Mouse (Mus musculus) forebrain, embryonic 11.5 days (tissue): ENCODE results near the gene Abraxas1. TPM values are rescaled to one million over a fixed set of nuclear protein-coding genes. Genes with fewer than 3 reads are reported as not detected.

Experiments
- ATAC-seq: fragments of 200-750 bp; cut with Nextera tagmentation; replicated peaks from 2 replicates; pipeline ENCODE4 v1.8.0; 2017; ENCODE audit warnings: moderate TSS enrichment; ENCODE audit not compliant: low FRiP score
- DNase-seq: peaks from one replicate; pipeline ENCODE4 v3.0.0-alpha.2; 2017; ENCODE audit warnings: low spot score
- H3K27ac ChIP-seq: fragments of 300-500 bp; sonication (generic); 2 replicates; pipeline ENCODE4 v1.5.1; 2014; ENCODE audit warnings: low read depth, low read length
- H3K27me3 ChIP-seq: fragments of 300-500 bp; sonication (generic); 2 replicates; pipeline ENCODE4 v1.6.1; 2014; ENCODE audit warnings: mild to moderate bottlenecking, low read length, mixed read lengths; ENCODE audit not compliant: control insufficient read depth, insufficient read depth
- H3K36me3 ChIP-seq: fragments of 300-500 bp; sonication (generic); 2 replicates; pipeline ENCODE4 v1.6.1; 2014; ENCODE audit warnings: mild to moderate bottlenecking, low read length, moderate library complexity, mixed read lengths; ENCODE audit not compliant: control insufficient read depth, insufficient read depth
- H3K4me1 ChIP-seq: fragments of 300-500 bp; sonication (generic); replicated peaks from 2 replicates; pipeline ENCODE4 v1.6.1; 2014; ENCODE audit warnings: low read length, mixed read lengths; ENCODE audit not compliant: control insufficient read depth, insufficient read depth
- H3K4me2 ChIP-seq: fragments of 300-500 bp; sonication (generic); 2 replicates; pipeline ENCODE4 v1.6.1; 2014; ENCODE audit warnings: low read depth, mild to moderate bottlenecking, low read length, moderate library complexity, mixed read lengths; ENCODE audit not compliant: severe bottlenecking
- H3K4me3 ChIP-seq: fragments of 300-500 bp; sonication (generic); 2 replicates; pipeline ENCODE4 v1.5.1; 2014; ENCODE audit warnings: low read depth, low read length
- H3K9ac ChIP-seq: fragments of 300-500 bp; sonication (generic); 2 replicates; pipeline ENCODE4 v1.6.1; 2014; ENCODE audit warnings: low read length
- H3K9me3 ChIP-seq: fragments of 300-500 bp; sonication (generic); 2 replicates; pipeline ENCODE4 v1.6.1; 2016; ENCODE audit warnings: low read length, mixed read lengths; ENCODE audit not compliant: control insufficient read depth
- WGBS: fragments of 180-500 bp; shearing (Covaris S2); extraction: QIAGEN DNeasy Blood & Tissue Kit; methylation state at CpG from one replicate; pipeline ENCODE4 v1.1.7; 2014; 5-methylcytosine and 5-hydroxymethylcytosine counted together
- polyA plus RNA-seq: library from polyadenylated mRNA; unstranded; fragments of >200 nt; fragmentation: Nextera tagmentation; extraction: Ambion mirVana; gene quantifications from 2 replicates; pipeline ENCODE4 v1.2.1, GENCODE M21; 2014

Abraxas1 gene
- polyA plus RNA-seq: 32.3 and 39.5 TPM in 2 replicates

DNA sequence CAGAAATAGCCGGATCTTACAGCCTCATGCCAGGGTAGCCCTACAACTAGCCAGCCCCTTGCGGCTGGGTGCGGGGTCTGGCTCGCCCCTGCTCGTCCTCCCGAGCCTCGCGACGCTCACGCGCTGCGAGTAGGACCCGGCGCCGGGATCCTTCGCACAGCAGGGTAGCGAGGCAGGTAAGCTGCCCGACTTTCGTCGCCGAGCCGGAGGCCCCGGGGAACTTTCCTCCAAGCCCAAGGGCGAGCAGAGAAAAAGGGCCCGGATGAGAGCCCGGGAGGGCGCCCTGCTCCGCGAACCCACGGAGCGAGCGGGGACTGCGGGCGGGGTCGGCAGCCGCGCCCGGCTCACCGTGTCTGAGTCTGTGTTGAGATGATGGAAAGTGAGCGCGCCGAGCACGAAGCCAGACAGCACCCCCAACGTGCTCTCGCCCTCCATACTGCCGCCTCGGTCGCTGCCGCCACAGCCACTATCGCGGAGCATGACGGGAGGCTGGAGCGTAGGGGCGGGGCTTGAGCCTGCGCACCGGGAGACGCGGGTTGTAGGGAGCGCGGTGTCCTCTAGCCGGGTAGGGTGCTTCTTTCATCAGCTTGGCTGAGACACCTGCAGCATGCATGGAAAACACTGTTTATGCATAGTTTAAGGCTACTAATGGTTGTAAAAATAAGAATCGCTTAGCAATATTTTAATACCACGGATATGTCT lies at the start of gene Abraxas1:
Gene Abraxas1, minus strand, starts transcription at position 483 of the 702 bp plus-strand sequence.
- peak within 1 kb of the TSS; percentile 81 for H3K4me3 ChIP-seq
- DNase-seq (peak; percentile 92), ATAC-seq (peak; percentile 98)
- H3K27ac ChIP-seq: peak within 1 kb of the TSS; percentile 63; the same call in 1 of the 2 replicates
- H3K36me3 ChIP-seq: no peaks in the 10 kb centered on the region; the same call in 1 of the 2 replicates
- under 1% methylated on average over 63 of the region's 63 CpGs for WGBS
- peak within 1 kb of the TSS; percentile 98 for H3K9ac ChIP-seq
- no peaks in the 10 kb centered on the region for H3K9me3 ChIP-seq
- peak within 1 kb of the TSS; percentile 89 for H3K4me2 ChIP-seq
- H3K4me1 ChIP-seq: no peaks in the 10 kb centered on the region
- H3K27me3 ChIP-seq: no peaks in the 10 kb centered on the region

DNA sequence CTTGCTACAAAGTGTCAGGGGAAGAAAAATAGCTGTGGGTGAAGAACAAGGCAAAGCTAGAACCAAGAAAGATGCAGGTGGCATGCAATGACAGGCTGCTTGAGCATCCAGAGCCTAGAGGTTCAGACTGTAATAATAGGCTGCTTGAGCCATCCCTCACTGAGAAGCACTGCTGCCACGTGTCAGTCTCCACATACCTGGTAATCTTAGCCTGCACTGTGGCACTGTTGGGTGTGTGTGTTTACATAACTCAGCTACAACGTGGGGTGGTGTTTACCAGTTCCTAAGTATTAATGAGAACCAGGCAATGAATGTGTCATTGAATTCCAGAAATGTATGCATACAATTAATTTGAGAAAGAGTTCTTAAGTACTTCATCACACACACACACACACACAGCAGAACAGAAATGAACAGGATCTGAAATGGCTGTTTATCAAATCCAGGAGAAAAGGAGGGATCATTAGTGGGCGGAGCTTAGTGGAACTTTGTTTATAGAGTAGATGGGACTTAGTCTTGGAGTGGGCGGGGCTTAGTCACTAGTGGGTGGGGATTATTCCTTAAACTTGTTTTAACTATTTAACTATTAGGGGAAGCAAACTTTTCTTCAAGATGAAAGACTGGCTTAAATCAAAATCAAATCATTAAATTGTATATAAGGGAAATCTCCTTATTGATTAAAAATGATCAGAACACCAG lies 48.6 kb upstream of the Abraxas1 start:
- Histone ChIP-seq H3K4me2 (no peak overlapping the region), H3K4me3 (no peak overlapping the region), H3K9me3 (no peaks in the 10 kb centered on the region), H3K9ac (no peak overlapping the region), H3K27me3 (no peaks in the 10 kb centered on the region), H3K36me3 (no peaks in the 10 kb centered on the region), H3K27ac (no peak overlapping the region), H3K4me1 (no peaks in the 10 kb centered on the region)
- ATAC-seq (no peak), DNase-seq (no peak)
- WGBS: 73% methylated on average over 4 of the region's 4 CpGs

DNA sequence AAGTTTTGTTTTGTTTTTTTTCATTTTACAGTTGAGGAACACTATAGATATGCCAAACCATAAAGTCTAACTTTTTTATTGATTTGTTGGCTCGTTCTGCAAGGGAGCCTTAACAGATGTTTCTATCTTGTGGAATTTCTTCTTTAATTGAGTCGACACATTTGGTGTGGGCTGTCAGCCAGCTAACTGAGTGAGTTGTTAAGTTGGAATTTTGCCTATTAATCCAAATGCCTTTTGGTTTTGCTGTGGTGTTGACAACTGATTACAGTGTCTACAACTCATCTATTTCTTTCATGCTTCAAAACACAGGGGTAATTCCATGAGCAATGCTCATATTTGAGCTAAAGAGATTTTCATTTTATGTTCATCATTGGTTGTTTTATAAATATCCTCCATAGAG lies 45.4 kb upstream of the Abraxas1 start:
- Histone ChIP-seq H3K27me3 (no peaks in the 10 kb centered on the region), H3K27ac (no peak overlapping the region), H3K9ac (no peak overlapping the region), H3K4me2 (no peak overlapping the region), H3K36me3 (no peaks in the 10 kb centered on the region), H3K4me1 (no peaks in the 10 kb centered on the region), H3K9me3 (no peaks in the 10 kb centered on the region), H3K4me3 (no peak overlapping the region)
- ATAC-seq: no peak
- 87% methylated on average over 2 of the region's 2 CpGs for WGBS
- no peak for DNase-seq

DNA sequence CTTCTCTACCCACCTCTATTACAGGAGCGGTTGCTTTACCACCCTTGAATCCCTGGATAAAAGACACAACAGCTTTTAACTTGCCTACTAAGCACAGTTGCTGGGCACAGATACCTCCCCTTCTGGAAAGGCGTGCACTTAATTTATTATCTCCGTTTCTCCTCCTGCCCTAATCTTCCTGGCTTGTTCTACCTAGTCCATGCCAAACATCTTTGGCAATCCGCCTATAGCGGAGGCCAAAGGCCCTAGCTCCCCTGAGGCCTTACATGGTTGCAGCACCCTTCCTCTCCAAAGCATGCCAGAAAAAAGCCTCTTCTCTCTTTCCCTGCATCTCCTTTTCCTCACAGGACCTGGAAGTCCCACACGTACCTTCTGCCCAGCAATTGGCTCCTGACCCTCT lies 43.7 kb upstream of the Abraxas1 start:
- Histone ChIP-seq H3K4me1 (no peaks in the 10 kb centered on the region), H3K9ac (no peak overlapping the region), H3K9me3 (no peaks in the 10 kb centered on the region), H3K36me3 (no peaks in the 10 kb centered on the region), H3K27ac (no peak overlapping the region), H3K4me2 (no peak overlapping the region), H3K27me3 (no peaks in the 10 kb centered on the region), H3K4me3 (no peak overlapping the region)
- WGBS: 88% methylated on average over 6 of the region's 6 CpGs
- DNase-seq: no peak
- ATAC-seq: no peak

- no peak overlapping the region for H3K27ac ChIP-seq
- no peaks in the 10 kb centered on the region for H3K27me3 ChIP-seq
- ATAC-seq (no peak), DNase-seq (no peak)
- H3K36me3 ChIP-seq: no peaks in the 10 kb centered on the region
- H3K4me2 ChIP-seq: no peak overlapping the region
- WGBS: 61% methylated on average over 2 of the region's 2 CpGs
- no peaks in the 10 kb centered on the region for H3K4me1 ChIP-seq
- no peak overlapping the region for H3K4me3 ChIP-seq
- H3K9me3 ChIP-seq: no peaks in the 10 kb centered on the region
- no peak overlapping the region for H3K9ac ChIP-seq
These were observed 42.3 kb upstream of the Abraxas1 start for GRCm38 (mm10) chr5:100863091-100863490.

GRCm38 (mm10) chr5:100861811-100862210 lies 41.0 kb upstream of the Abraxas1 start:
- WGBS: 86% methylated on average over 7 of the region's 7 CpGs
- no peak overlapping the region for H3K4me3 ChIP-seq
- H3K9ac ChIP-seq: no peak overlapping the region
- no peaks in the 10 kb centered on the region for H3K27me3 ChIP-seq
- DNase-seq (no peak), ATAC-seq (no peak)
- H3K4me1 ChIP-seq: no peaks in the 10 kb centered on the region
- H3K4me2 ChIP-seq: no peak overlapping the region
- H3K9me3 ChIP-seq: no peaks in the 10 kb centered on the region
- no peaks in the 10 kb centered on the region for H3K36me3 ChIP-seq
- no peak overlapping the region for H3K27ac ChIP-seq

DNA sequence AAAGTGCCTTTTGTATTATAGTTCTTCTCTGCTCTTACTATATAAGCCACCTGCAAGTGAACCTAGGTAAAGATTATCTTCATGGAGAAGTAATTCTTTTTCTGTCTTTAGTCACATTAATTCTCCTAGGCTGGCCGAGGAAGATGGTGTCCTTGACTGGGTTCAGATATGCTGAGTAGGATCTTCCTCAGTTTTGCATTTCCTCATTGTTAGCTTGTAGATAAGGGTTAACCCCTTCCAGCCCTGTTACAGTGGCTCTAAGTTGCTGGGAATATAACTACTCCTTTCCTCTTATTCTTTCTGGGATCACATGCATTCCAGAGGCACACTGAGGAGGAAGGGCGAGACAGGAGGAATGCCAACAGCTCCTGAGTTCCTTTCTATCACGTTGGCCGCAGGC lies 40.4 kb upstream of the Abraxas1 start:
- WGBS: 67% methylated on average over 4 of the region's 4 CpGs
- Histone ChIP-seq H3K9ac (no peak overlapping the region), H3K4me1 (no peaks in the 10 kb centered on the region), H3K9me3 (no peaks in the 10 kb centered on the region), H3K27ac (no peak overlapping the region), H3K36me3 (no peaks in the 10 kb centered on the region), H3K4me3 (no peak overlapping the region), H3K4me2 (no peak overlapping the region), H3K27me3 (no peaks in the 10 kb centered on the region)
- ATAC-seq (no peak), DNase-seq (no peak)

GRCm38 (mm10) chr5:100860417-100861053 lies 39.8 kb upstream of the Abraxas1 start:
- Histone ChIP-seq H3K27ac (no peak overlapping the region), H3K27me3 (no peaks in the 10 kb centered on the region), H3K9ac (no peak overlapping the region), H3K9me3 (no peaks in the 10 kb centered on the region), H3K4me1 (no peaks in the 10 kb centered on the region), H3K4me3 (no peak overlapping the region), H3K36me3 (no peaks in the 10 kb centered on the region), H3K4me2 (no peak overlapping the region)
- no peak for ATAC-seq
- 84% methylated on average over 12 of the region's 12 CpGs for WGBS
- no peak for DNase-seq
